Mouse (Mus musculus) hindbrain, embryonic 11.5 days (tissue): ENCODE results near the gene Nme4. TPM values are rescaled to one million over a fixed set of nuclear protein-coding genes. Genes with fewer than 3 reads are reported as not detected.

Experiments used
- ATAC-seq: fragments of 200-750 bp; cut with Nextera tagmentation; 2 replicates; pipeline ENCODE4 v1.8.0; 2017; ENCODE audit warnings: mild to moderate bottlenecking, moderate TSS enrichment, moderate library complexity; ENCODE audit not compliant: low FRiP score
- DNase-seq: peaks from one replicate; pipeline ENCODE4 v3.0.0-alpha.2; 2015; ENCODE audit warnings: low spot score
- H3K27ac ChIP-seq: fragments of 300-500 bp; sonication (generic); 2 replicates; pipeline ENCODE4 v1.5.1; 2014; ENCODE audit warnings: mild to moderate bottlenecking, low read depth, low read length
- H3K27me3 ChIP-seq: fragments of 300-500 bp; sonication (generic); 2 replicates; pipeline ENCODE4 v1.6.1; 2014; ENCODE audit warnings: mild to moderate bottlenecking, low read length, moderate library complexity, mixed read lengths; ENCODE audit not compliant: control insufficient read depth, insufficient read depth
- H3K36me3 ChIP-seq: fragments of 300-500 bp; sonication (generic); 2 replicates; pipeline ENCODE4 v1.6.1; 2014; ENCODE audit warnings: mild to moderate bottlenecking, low read length, moderate library complexity, mixed read lengths; ENCODE audit not compliant: control insufficient read depth, insufficient read depth
- H3K4me1 ChIP-seq: fragments of 300-500 bp; sonication (generic); replicated peaks from 2 replicates; pipeline ENCODE4 v1.6.1; 2014; ENCODE audit warnings: low read length, mixed read lengths; ENCODE audit not compliant: control insufficient read depth, insufficient read depth
- H3K4me2 ChIP-seq: fragments of 300-500 bp; sonication (generic); replicated peaks from 2 replicates; pipeline ENCODE4 v1.6.1; 2014; ENCODE audit warnings: mild to moderate bottlenecking, low read depth, low read length
- H3K4me3 ChIP-seq: fragments of 300-500 bp; sonication (generic); 2 replicates; pipeline ENCODE4 v1.5.1; 2014; ENCODE audit warnings: low read depth, low read length
- H3K9ac ChIP-seq: fragments of 300-500 bp; sonication (generic); 2 replicates; pipeline ENCODE4 v1.6.1; 2014; ENCODE audit warnings: low read depth, low read length
- H3K9me3 ChIP-seq: fragments of 300-500 bp; sonication (generic); 2 replicates; pipeline ENCODE4 v1.6.1; 2016; ENCODE audit warnings: low read length; ENCODE audit not compliant: control insufficient read depth
- WGBS: fragments of 180-500 bp; shearing (Covaris S2); extraction: QIAGEN DNeasy Blood & Tissue Kit; methylation state at CpG from one replicate; pipeline ENCODE4 v1.1.7; 2014; 5-methylcytosine and 5-hydroxymethylcytosine counted together
- polyA plus RNA-seq: library from polyadenylated mRNA; unstranded; fragments of >200 nt; fragmentation: Nextera tagmentation; extraction: Ambion mirVana; gene quantifications from 2 replicates; pipeline ENCODE4 v1.2.1, GENCODE M21; 2014

The Nme4 gene
- polyA plus RNA-seq, 1 experiment from 2014 or later = 60.3 TPM

- 89% methylated on average over 18 of the region's 18 CpGs for WGBS
- H3K27me3 ChIP-seq = no peaks in the 10 kb centered on the region
- H3K4me2 ChIP-seq = no peak overlapping the region
- H3K4me3 ChIP-seq = no peak overlapping the region
- no peak overlapping the region for H3K9ac ChIP-seq
- 0 out of 2 replicates have a peak, but pooled peaks cover 3% of the 10 kb centered on the region for H3K36me3 ChIP-seq
- no peaks in the 10 kb centered on the region for H3K9me3 ChIP-seq
- H3K27ac ChIP-seq = no peak overlapping the region
- ATAC-seq (no peak), DNase-seq (no peak)
- no peaks in the 10 kb centered on the region for H3K4me1 ChIP-seq
These were observed 36.8 kb upstream of the Nme4 start for GRCm38 (mm10) chr17:26131856-26132853.

GRCm38 (mm10) chr17:26131062-26131732 lies 35.8 kb upstream of the Nme4 start:
- Histone ChIP-seq H3K36me3 (0 out of 2 replicates have a peak, but pooled peaks cover 3% of the 10 kb centered on the region), H3K4me3 (no peak overlapping the region), H3K27ac (no peak overlapping the region), H3K9me3 (no peaks in the 10 kb centered on the region), H3K4me1 (no peaks in the 10 kb centered on the region), H3K27me3 (no peaks in the 10 kb centered on the region), H3K9ac (no peak overlapping the region), H3K4me2 (no peak overlapping the region)
- DNase-seq (no peak), ATAC-seq (peak; percentile 51; the same call in 1 of the 2 replicates)
- WGBS = 84% methylated on average over 18 of the region's 18 CpGs

- Histone ChIP-seq H3K36me3 (0 out of 2 replicates have a peak, but pooled peaks cover 3% of the 10 kb centered on the region), H3K4me3 (no peak overlapping the region), H3K27me3 (no peaks in the 10 kb centered on the region), H3K9ac (no peak overlapping the region), H3K4me2 (no peak overlapping the region), H3K27ac (no peak overlapping the region), H3K9me3 (no peaks in the 10 kb centered on the region), H3K4me1 (peaks cover 7% of the 10 kb centered on the region)
- ATAC-seq = no peak
- WGBS = 88% methylated on average over 10 of the region's 10 CpGs
- DNase-seq = no peak
These were observed 29.8 kb upstream of the Nme4 start for GRCm38 (mm10) chr17:26125226-26125625.

GRCm38 (mm10) chr17:26124560-26124959 lies 29.2 kb upstream of the Nme4 start:
- Histone ChIP-seq H3K4me2 (peak overlapping the region; percentile 81), H3K4me3 (peak overlapping the region; percentile 98), H3K27ac (no peak overlapping the region), H3K4me1 (peaks cover 7% of the 10 kb centered on the region), H3K9ac (peak overlapping the region; percentile 83; the same call in 1 of the 2 replicates), H3K36me3 (0 out of 2 replicates have a peak, but pooled peaks cover 3% of the 10 kb centered on the region), H3K9me3 (no peaks in the 10 kb centered on the region), H3K27me3 (no peaks in the 10 kb centered on the region)
- DNase-seq = no peak
- no peak for ATAC-seq
- WGBS = 88% methylated on average over 7 of the region's 7 CpGs

- Histone ChIP-seq H3K27me3 (no peaks in the 10 kb centered on the region), H3K27ac (no peak within 1 kb of the TSS), H3K4me1 (peaks cover 7% of the 10 kb centered on the region), H3K9ac (peak within 1 kb of the TSS; percentile 83), H3K9me3 (no peaks in the 10 kb centered on the region), H3K4me2 (peak within 1 kb of the TSS; percentile 81), H3K4me3 (peak within 1 kb of the TSS; percentile 98), H3K36me3 (no peaks in the 10 kb centered on the region)
- DNase-seq (peak; percentile 98), ATAC-seq (peak; percentile 85)
- under 1% methylated on average over 32 of the region's 32 CpGs for WGBS
These were observed 27.9 kb upstream of the Nme4 start, which contains the start of gene Mrpl28 for GRCm38 (mm10) chr17:26123267-26123684. Gene Mrpl28 (plus strand): TSS chr17:26123500.

GRCm38 (mm10) chr17:26122431-26123140 lies 27.2 kb upstream of the Nme4 start:
- no peaks in the 10 kb centered on the region for H3K36me3 ChIP-seq
- H3K4me3 ChIP-seq = no peak overlapping the region
- no peak overlapping the region for H3K4me2 ChIP-seq
- ATAC-seq (no peak), DNase-seq (no peak)
- no peak overlapping the region for H3K9ac ChIP-seq
- WGBS = 65% methylated on average over 5 of the region's 5 CpGs
- H3K4me1 ChIP-seq = peaks cover 7% of the 10 kb centered on the region
- H3K27me3 ChIP-seq = no peaks in the 10 kb centered on the region; the same call in 1 of the 2 replicates
- no peak overlapping the region for H3K27ac ChIP-seq
- H3K9me3 ChIP-seq = no peaks in the 10 kb centered on the region

GRCm38 (mm10) chr17:26119766-26120710 lies 24.6 kb upstream of the Nme4 start:
- peaks cover 8% of the 10 kb centered on the region for H3K27me3 ChIP-seq
- no peak overlapping the region for H3K4me2 ChIP-seq
- H3K27ac ChIP-seq = no peak overlapping the region
- ATAC-seq (no peak), DNase-seq (peak; percentile 79)
- H3K4me1 ChIP-seq = peaks cover 7% of the 10 kb centered on the region
- no peaks in the 10 kb centered on the region for H3K9me3 ChIP-seq
- no peaks in the 10 kb centered on the region for H3K36me3 ChIP-seq
- WGBS = 52% methylated on average over 33 of the region's 33 CpGs
- no peak overlapping the region for H3K9ac ChIP-seq
- H3K4me3 ChIP-seq = no peak overlapping the region
